Mouse (Mus musculus) heart, postnatal 0 days (tissue): ENCODE data around the gene Olfr1282. TPM values are rescaled to one million over a fixed set of nuclear protein-coding genes. Genes with fewer than 3 reads are reported as not detected.

Source experiments
- ATAC-seq: fragments of 200-750 bp; cut with Nextera tagmentation; 2 replicates; pipeline ENCODE4 v1.8.0; 2017; ENCODE audit warnings: low read depth, moderate number of reproducible peaks, moderate library complexity; ENCODE audit not compliant: insufficient read depth
- DNase-seq: peaks from one replicate; pipeline ENCODE4 v3.0.0-alpha.2; 2016; ENCODE audit warnings: low spot score
- H3K27ac ChIP-seq: fragments of 300-500 bp; sonication (generic); 2 replicates; pipeline ENCODE4 v1.5.1; 2014; ENCODE audit warnings: low read depth, mild to moderate bottlenecking
- H3K27me3 ChIP-seq: fragments of 300-500 bp; sonication (generic); 2 replicates; pipeline ENCODE4 v1.6.1; 2014; ENCODE audit warnings: low read length, mixed read lengths; ENCODE audit not compliant: control insufficient read depth, insufficient read depth
- H3K36me3 ChIP-seq: fragments of 300-500 bp; sonication (generic); replicated peaks from 2 replicates; pipeline ENCODE4 v1.6.1; 2014; ENCODE audit warnings: low read length, mixed read lengths; ENCODE audit not compliant: control insufficient read depth, insufficient read depth
- H3K4me1 ChIP-seq: fragments of 300-500 bp; sonication (generic); 2 replicates; pipeline ENCODE4 v1.6.1; 2014; ENCODE audit warnings: antibody characterized with exemption; ENCODE audit not compliant: control insufficient read depth, insufficient read depth
- H3K4me2 ChIP-seq: fragments of 300-500 bp; sonication (generic); 2 replicates; pipeline ENCODE4 v1.6.1; 2014; ENCODE audit warnings: low read depth, mild to moderate bottlenecking, low read length, moderate library complexity
- H3K4me3 ChIP-seq: fragments of 300-500 bp; sonication (generic); 2 replicates; pipeline ENCODE4 v1.5.1; 2014; ENCODE audit warnings: low read depth, low read length
- H3K9ac ChIP-seq: fragments of 300-500 bp; sonication (generic); replicated peaks from 2 replicates; pipeline ENCODE4 v1.6.1; 2014; ENCODE audit warnings: low read depth, low read length, mixed read lengths
- H3K9me3 ChIP-seq: fragments of 300-500 bp; sonication (generic); replicated peaks from 2 replicates; pipeline ENCODE4 v1.6.1; 2016; ENCODE audit warnings: low read length; ENCODE audit not compliant: control insufficient read depth
- CTCF ChIP-seq: IDR thresholded peaks from 2 replicates; pipeline ENCODE4 v1.5.1; 2016; ENCODE audit warnings: antibody characterized with exemption, control low read depth, low read depth
- EP300 ChIP-seq: IDR thresholded peaks from 2 replicates; pipeline ENCODE4 v1.6.1; 2016; ENCODE audit warnings: antibody characterized with exemption, low read depth
- polyA plus RNA-seq: library from polyadenylated mRNA; unstranded; fragments of >200 nt; fragmentation: Nextera tagmentation; extraction: Ambion mirVana; gene quantifications from 2 replicates; pipeline ENCODE4 v1.2.1, GENCODE M21; 2015
- total RNA-seq: library from RNA; depleted of rRNA; stranded (reverse); fragments of >200 nt; gene quantifications from 2 replicates; pipeline ENCODE4 v1.2.3, GENCODE M21; 2014; ENCODE audit warnings: low replicate concordance; rRNA removed

The Olfr1282 gene
- total and polyA plus RNA-seq, 2 experiments from 2014 or later = not detected

DNA sequence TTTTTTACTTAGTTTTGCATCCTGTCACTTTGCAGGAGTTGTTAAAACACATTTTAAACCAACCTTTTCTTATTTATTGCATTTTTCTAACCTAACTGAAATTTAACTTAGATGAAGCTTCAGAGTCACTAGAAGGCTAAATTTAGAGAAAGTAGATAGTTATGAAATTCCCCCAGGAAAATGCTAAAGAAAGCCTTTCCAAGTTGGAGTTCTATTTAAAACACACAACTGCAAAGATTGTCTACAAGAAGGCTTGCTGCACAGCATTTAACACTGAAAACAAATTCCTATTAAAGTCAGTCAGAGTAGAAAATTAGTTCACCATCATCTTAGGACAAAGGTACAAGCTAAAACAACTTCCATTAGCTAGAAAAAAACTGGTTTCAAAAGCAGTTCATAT is 35.5 kb downstream of the Olfr1282 start, which contains the start of gene Olfr1279:
Olfr1279 (plus strand) TSS at position 262 of the 400 bp plus-strand sequence.
- Histone ChIP-seq H3K9me3 (no peaks in the 10 kb centered on the region), H3K27me3 (no peaks in the 10 kb centered on the region), H3K36me3 (no peaks in the 10 kb centered on the region), H3K4me1 (no peaks in the 10 kb centered on the region), H3K27ac (no peak within 1 kb of the TSS), H3K4me2 (no peak within 1 kb of the TSS), H3K4me3 (no peak within 1 kb of the TSS), H3K9ac (no peak within 1 kb of the TSS)
- no peak for ATAC-seq
- no peak for DNase-seq
- no peak for TF ChIP-seq CTCF
- TF ChIP-seq EP300 = no peak

DNA sequence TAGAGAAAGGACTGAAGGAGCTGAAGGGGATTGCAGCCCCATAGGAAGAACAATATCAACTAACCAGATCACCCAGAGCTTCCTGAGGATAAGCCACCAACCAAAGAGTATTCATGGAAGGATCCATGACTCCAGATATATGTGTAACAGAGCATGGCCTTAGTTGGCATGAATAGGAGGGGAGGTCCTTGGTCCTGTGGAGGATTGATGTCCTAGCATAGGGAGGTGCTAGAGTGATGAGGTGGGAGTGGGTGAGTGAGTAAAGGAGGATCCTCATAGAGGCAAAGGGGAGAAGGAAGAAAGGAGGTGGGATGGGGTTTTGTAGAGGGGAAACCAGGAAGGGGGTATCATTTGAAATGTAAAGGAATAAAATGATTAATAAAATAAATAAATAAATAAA is 37.3 kb downstream of the Olfr1282 start:
- no peak overlapping the region for H3K4me2 ChIP-seq
- H3K36me3 ChIP-seq = no peaks in the 10 kb centered on the region
- ATAC-seq (no peak), DNase-seq (no peak)
- no peaks in the 10 kb centered on the region for H3K4me1 ChIP-seq
- H3K4me3 ChIP-seq = no peak overlapping the region
- H3K27me3 ChIP-seq = no peaks in the 10 kb centered on the region
- H3K27ac ChIP-seq = no peak overlapping the region
- H3K9me3 ChIP-seq = no peaks in the 10 kb centered on the region
- TF ChIP-seq EP300 = no peak
- no peak for TF ChIP-seq CTCF
- H3K9ac ChIP-seq = no peak overlapping the region

DNA sequence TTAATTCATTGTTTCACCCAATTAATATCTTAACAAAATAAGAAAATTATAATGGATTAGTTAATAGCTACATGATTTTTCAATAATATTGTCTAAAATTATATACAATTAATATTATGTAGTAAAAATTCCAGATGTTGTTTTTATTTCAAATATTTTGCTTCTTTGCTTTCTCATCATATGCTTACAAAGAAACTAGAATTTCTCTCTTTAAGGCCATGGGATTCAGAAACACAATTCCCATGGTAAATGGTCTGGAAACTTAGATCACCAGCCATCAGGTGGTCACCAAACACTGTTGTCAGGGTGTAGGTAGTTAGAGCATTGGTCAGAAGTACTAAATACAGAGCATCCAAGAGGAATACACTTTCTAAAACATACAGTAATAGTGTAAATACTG is 46.0 kb downstream of the Olfr1282 start, which contains the start of gene Olfr1278:
Olfr1278 (plus strand) TSS at position 301 of the 400 bp plus-strand sequence.
- no peak within 1 kb of the TSS for H3K4me3 ChIP-seq
- DNase-seq (no peak), ATAC-seq (no peak)
- H3K27ac ChIP-seq = no peak within 1 kb of the TSS
- H3K9me3 ChIP-seq = no peaks in the 10 kb centered on the region
- H3K4me2 ChIP-seq = no peak within 1 kb of the TSS
- TF ChIP-seq CTCF (no peak), EP300 (no peak)
- no peaks in the 10 kb centered on the region for H3K36me3 ChIP-seq
- H3K27me3 ChIP-seq = no peaks in the 10 kb centered on the region
- no peak within 1 kb of the TSS for H3K9ac ChIP-seq
- H3K4me1 ChIP-seq = no peaks in the 10 kb centered on the region

Other genes starting within 250 kb of the Olfr1282 start
- gene Gm13941, start 230.1 kb downstream of the Olfr1282 start, total RNA-seq = not detected in 2 replicates
- not detected in 2 replicates for gene Gm13941, start 230.1 kb downstream of the Olfr1282 start, polyA plus RNA-seq
- not detected in 2 replicates for gene Gm15130, start 183.1 kb downstream of the Olfr1282 start, total RNA-seq
- gene Gm15130, start 183.1 kb downstream of the Olfr1282 start, polyA plus RNA-seq = not detected in 2 replicates
- not detected in 2 replicates for gene 4930430A15Rik, start 106.5 kb downstream of the Olfr1282 start, total RNA-seq
- not detected in 2 replicates for gene 4930430A15Rik, start 106.5 kb downstream of the Olfr1282 start, polyA plus RNA-seq
- not detected in 2 replicates for gene Olfr1275, start 100.8 kb downstream of the Olfr1282 start, total RNA-seq
- not detected in 2 replicates for gene Olfr1275, start 100.8 kb downstream of the Olfr1282 start, polyA plus RNA-seq
- not detected in 2 replicates for gene Olfr1276, start 81.6 kb downstream of the Olfr1282 start, total RNA-seq
- gene Olfr1276, start 81.6 kb downstream of the Olfr1282 start, polyA plus RNA-seq = not detected in 2 replicates
- not detected in 2 replicates for gene Olfr1277, start 62.0 kb downstream of the Olfr1282 start, total RNA-seq
- not detected in 2 replicates for gene Olfr1277, start 62.0 kb downstream of the Olfr1282 start, polyA plus RNA-seq
- not detected in 2 replicates for gene Olfr1278, start 45.9 kb downstream of the Olfr1282 start, total RNA-seq
- not detected in 2 replicates for gene Olfr1278, start 45.9 kb downstream of the Olfr1282 start, polyA plus RNA-seq
- gene Olfr1279, start 35.4 kb downstream of the Olfr1282 start, total RNA-seq = not detected in 2 replicates
- not detected in 2 replicates for gene Olfr1279, start 35.4 kb downstream of the Olfr1282 start, polyA plus RNA-seq
- not detected in 2 replicates for gene Olfr1280, start 22.1 kb downstream of the Olfr1282 start, total RNA-seq
- gene Olfr1280, start 22.1 kb downstream of the Olfr1282 start, polyA plus RNA-seq = not detected in 2 replicates
- not detected in 2 replicates for gene Olfr1281, start 9.6 kb downstream of the Olfr1282 start, total RNA-seq
- gene Olfr1281, start 9.6 kb downstream of the Olfr1282 start, polyA plus RNA-seq = not detected in 2 replicates
- not detected in 2 replicates for gene Olfr1283, start 30.7 kb upstream of the Olfr1282 start, total RNA-seq
- gene Olfr1283, start 30.7 kb upstream of the Olfr1282 start, polyA plus RNA-seq = not detected in 2 replicates
- not detected in 2 replicates for gene Olfr1284, start 39.4 kb upstream of the Olfr1282 start, total RNA-seq
- gene Olfr1284, start 39.4 kb upstream of the Olfr1282 start, polyA plus RNA-seq = not detected in 2 replicates
- gene Olfr1286, start 87.0 kb upstream of the Olfr1282 start, total RNA-seq = not detected in 2 replicates
- gene Olfr1286, start 87.0 kb upstream of the Olfr1282 start, polyA plus RNA-seq = not detected in 2 replicates
- gene Olfr1287, start 113.1 kb upstream of the Olfr1282 start, total RNA-seq = not detected in 2 replicates
- gene Olfr1287, start 113.1 kb upstream of the Olfr1282 start, polyA plus RNA-seq = not detected in 2 replicates
- not detected in 2 replicates for gene Olfr1288, start 138.0 kb upstream of the Olfr1282 start, total RNA-seq
- not detected in 2 replicates for gene Olfr1288, start 138.0 kb upstream of the Olfr1282 start, polyA plus RNA-seq
- not detected in 2 replicates for gene Olfr1289, start 144.7 kb upstream of the Olfr1282 start, total RNA-seq
- not detected in 2 replicates for gene Olfr1289, start 144.7 kb upstream of the Olfr1282 start, polyA plus RNA-seq
- gene Olfr1290, start 157.8 kb upstream of the Olfr1282 start, total RNA-seq = not detected in 2 replicates
- not detected in 2 replicates for gene Olfr1290, start 157.8 kb upstream of the Olfr1282 start, polyA plus RNA-seq
- not detected in 2 replicates for gene Olfr1291-ps1, start 161.1 kb upstream of the Olfr1282 start, total RNA-seq
- gene Olfr1291-ps1, start 161.1 kb upstream of the Olfr1282 start, polyA plus RNA-seq = not detected in 2 replicates
- gene Olfr1293-ps, start 189.1 kb upstream of the Olfr1282 start, total RNA-seq = not detected in 2 replicates
- not detected in 2 replicates for gene Olfr1293-ps, start 189.1 kb upstream of the Olfr1282 start, polyA plus RNA-seq
- not detected in 2 replicates for gene Olfr1294, start 204.2 kb upstream of the Olfr1282 start, total RNA-seq
- gene Olfr1294, start 204.2 kb upstream of the Olfr1282 start, polyA plus RNA-seq = not detected in 2 replicates
- not detected in 2 replicates for gene Olfr1295, start 233.6 kb upstream of the Olfr1282 start, total RNA-seq
- not detected in 2 replicates for gene Olfr1295, start 233.6 kb upstream of the Olfr1282 start, polyA plus RNA-seq